Mouse (Mus musculus): ENCODE measurements around the gene Rasgrf2.

- TF ChIP-seq CTCF (IDR thresholded peaks at IDR 0.05; ENCODE audit: low read depth) (peak; percentile 55), EP300 (IDR thresholded peaks at IDR 0.05; ENCODE audit: low read depth) (no peak)
Measured at GRCm38 (mm10) chr13:91858835-91859234, 272.6 kb downstream of the Rasgrf2 start.

All from liver, postnatal 0 days (tissue).